Mouse (Mus musculus): Measurements from ENCODE around the gene Jmjd1c.

GRCm38 (mm10) chr10:67120180-67120579 lies 24.3 kb downstream of the Jmjd1c start:
- TF ChIP-seq CTCF (IDR thresholded peaks at IDR 0.05; ENCODE audit: control insufficient read depth, insufficient read depth, insufficient read length) (no peak), USF1 (IDR thresholded peaks at IDR 0.05; ENCODE audit: low read depth) (no peak), CEBPB (IDR thresholded peaks at IDR 0.05; ENCODE audit: low read depth) (no peak), MAX (IDR thresholded peaks at IDR 0.05) (no peak)
